Mouse (Mus musculus) leukemia stem cell, adult 10-12 weeks (primary cell): ENCODE data around the gene Alkbh1. TPM values are rescaled to one million over a fixed set of nuclear protein-coding genes. Genes with fewer than 3 reads are reported as not detected.

Experiments
- polyA plus RNA-seq: library from polyadenylated mRNA; stranded (reverse); fragments of >175 nt; gene quantifications from 2 replicates; pipeline ENCODE4 v1.2.3, GENCODE M21; 2012; ENCODE audit warnings: low replicate concordance

The Alkbh1 gene
- polyA plus RNA-seq: 43.7 and 55.6 TPM in 2 replicates

GRCm38 (mm10) chr12:87443700-87444122 is at the start of gene Alkbh1, which contains the start of gene Slirp:
Gene Alkbh1, minus strand, starts transcription at chr12:87444017.
Gene Slirp, plus strand, starts transcription at chr12:87443896.

GRCm38 (mm10) chr12:87471964-87472786 is 28.4 kb upstream of the Alkbh1 start, which contains the start of gene Snw1:
Gene Snw1, minus strand, starts transcription at chr12:87472274.

GRCm38 (mm10) chr12:87388122-87388774 is 55.6 kb downstream of the Alkbh1 start, which contains the start of gene Sptlc2:
Gene Sptlc2, minus strand, starts transcription at chr12:87388355.

Other genes starting within 250 kb of the Alkbh1 start
- not detected in 2 replicates for gene Samd15, start 244.3 kb downstream of the Alkbh1 start, polyA plus RNA-seq
- 1.0 and 1.5 TPM in 2 replicates for gene Tmed8, start 243.6 kb downstream of the Alkbh1 start, polyA plus RNA-seq
- not detected in 2 replicates for gene Noxred1, start 205.3 kb downstream of the Alkbh1 start, polyA plus RNA-seq
- 0.61 and 0.76 TPM in 2 replicates for gene Vipas39, start 177.8 kb downstream of the Alkbh1 start, polyA plus RNA-seq
- gene Ahsa1, start 177.5 kb downstream of the Alkbh1 start, polyA plus RNA-seq: 65.5 and 69.7 TPM in 2 replicates
- not detected in 2 replicates for gene Ism2, start 144.3 kb downstream of the Alkbh1 start, polyA plus RNA-seq
- gene Sptlc2, start 55.7 kb downstream of the Alkbh1 start, polyA plus RNA-seq: 13.0 and 15.6 TPM in 2 replicates
- gene Slirp, start 121 bp downstream of the Alkbh1 start, polyA plus RNA-seq: 0.73 TPM in 1 of 2 replicates, not detected in the other
- gene Snw1, start 28.3 kb upstream of the Alkbh1 start, polyA plus RNA-seq: 2.6 and 14.1 TPM in 2 replicates
- gene Gm5788, start 50.7 kb upstream of the Alkbh1 start, polyA plus RNA-seq: not detected in 2 replicates
- gene Gm8300, start 70.3 kb upstream of the Alkbh1 start, polyA plus RNA-seq: not detected in 2 replicates
- not detected in 2 replicates for gene Oog1, start 158.7 kb upstream of the Alkbh1 start, polyA plus RNA-seq
- not detected in 2 replicates for gene Gm4027, start 174.9 kb upstream of the Alkbh1 start, polyA plus RNA-seq
- not detected in 2 replicates for gene Gm16381, start 200.6 kb upstream of the Alkbh1 start, polyA plus RNA-seq